Mouse (Mus musculus) left cerebral cortex, postnatal 4 days (tissue): Measurements from ENCODE around the gene Micu1. TPM values are rescaled to one million over a fixed set of nuclear protein-coding genes. Genes with fewer than 3 reads are reported as not detected.
"Not testable (repeated sequence)": the region's sequence is repeated elsewhere in the genome, so short reads cannot be mapped to it uniquely, and the experiment has no call there.

Experiments
- DNase-seq: peaks from one replicate; pipeline ENCODE4 v3.0.0-alpha.2; 2022
- intact Hi-C: fragments of 180-260 bp; cut with DNase I; formaldehyde crosslinking; loops from one replicate; pipeline ENCODE4 v1.15.1; 2025
- total RNA-seq, 2 experiments: library from RNA; stranded (reverse); gene quantifications; 2 replicates each; pipeline ENCODE4 v1.2.3; 2021

Micu1 gene
- total RNA-seq: 10 to 100 TPM; 59.2 to 62.6 TPM

DNA sequence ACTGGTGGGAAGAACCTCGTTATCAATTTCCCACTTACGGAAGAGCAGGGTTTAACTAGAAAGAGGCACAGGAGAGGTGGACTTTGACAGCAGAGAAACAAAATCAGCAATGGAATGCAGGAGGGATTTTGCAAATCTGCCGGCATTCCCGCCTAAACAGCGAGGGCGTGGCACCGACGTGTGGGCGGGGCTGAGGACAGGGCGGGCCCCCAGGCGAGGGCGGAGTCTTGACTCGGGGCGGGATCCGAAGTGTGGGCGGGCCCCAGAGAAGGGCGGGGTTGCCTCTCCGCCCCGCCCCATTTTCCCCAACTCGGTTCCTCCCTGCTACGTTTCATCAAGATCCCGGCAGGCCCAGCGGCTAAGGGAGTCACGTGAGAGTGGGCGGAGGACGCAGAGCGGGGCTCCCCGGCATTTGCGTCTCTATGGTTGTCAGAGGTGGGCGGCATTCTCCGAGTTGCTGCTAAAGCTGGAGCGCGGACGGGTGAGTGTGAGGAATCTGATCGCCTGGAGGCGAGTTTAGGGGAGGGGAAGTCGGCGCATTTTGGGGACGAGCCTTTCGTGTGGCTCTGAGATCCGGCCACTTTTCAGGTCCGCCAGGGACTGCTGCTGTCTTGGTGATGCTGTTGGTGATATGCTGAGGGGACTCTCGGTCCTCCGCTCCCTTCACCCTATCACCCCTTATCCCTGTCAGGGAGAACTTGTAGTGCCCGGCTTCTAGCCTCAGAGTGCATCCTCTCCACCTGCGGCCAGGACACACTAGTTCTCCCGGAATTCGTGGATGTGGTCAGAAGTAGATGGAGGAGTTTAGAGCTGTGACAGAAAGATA, at the start of gene Micu1:
Gene Micu1 (plus strand): TSS at position 271 of the 826 bp plus-strand sequence.
- intact Hi-C loops: no loop called here
- DNase-seq: peak; percentile 97

DNA sequence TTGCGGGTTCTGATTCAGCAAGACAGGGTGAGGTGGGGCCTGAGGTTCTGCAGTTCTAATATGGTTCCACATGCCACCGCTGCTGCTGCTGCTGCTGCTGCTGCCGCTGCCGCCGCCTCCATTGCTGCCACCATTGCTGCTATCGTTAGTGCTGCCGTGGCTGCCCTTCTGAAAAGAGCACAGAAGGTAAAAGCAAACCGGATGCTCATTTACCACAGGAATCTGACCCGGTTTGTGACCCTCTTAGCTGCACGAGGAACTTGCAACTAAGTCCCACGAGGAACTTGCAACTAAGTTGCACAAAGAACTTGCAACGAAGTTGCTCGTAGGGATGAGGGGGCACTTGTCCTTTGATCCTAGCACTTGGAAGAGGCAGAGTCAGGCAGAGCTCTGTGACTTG, 45.5 kb upstream of the Micu1 start:
- no peak for DNase-seq
- intact Hi-C loops: no loop called here

DNA sequence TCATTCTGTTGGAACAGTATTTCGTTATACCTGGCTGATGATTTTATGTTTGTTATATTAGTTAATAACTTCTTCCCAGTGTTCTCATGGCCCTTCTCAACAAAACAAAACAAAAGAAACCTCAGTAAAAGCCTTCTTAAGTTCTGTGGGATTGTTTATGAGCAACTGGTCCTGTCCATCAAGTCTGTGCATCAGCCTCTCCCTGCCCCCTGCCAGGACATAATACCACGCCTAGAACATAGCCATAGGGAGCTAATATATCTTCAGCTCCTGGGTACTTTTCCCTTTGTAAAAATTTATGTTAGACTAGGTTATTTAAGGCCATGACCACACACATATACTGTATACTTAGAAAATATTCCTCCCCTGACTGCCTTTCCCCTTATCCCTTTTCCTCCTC, 37.5 kb upstream of the Micu1 start:
- DNase-seq: no peak
- intact Hi-C loops: no loop called here

DNA sequence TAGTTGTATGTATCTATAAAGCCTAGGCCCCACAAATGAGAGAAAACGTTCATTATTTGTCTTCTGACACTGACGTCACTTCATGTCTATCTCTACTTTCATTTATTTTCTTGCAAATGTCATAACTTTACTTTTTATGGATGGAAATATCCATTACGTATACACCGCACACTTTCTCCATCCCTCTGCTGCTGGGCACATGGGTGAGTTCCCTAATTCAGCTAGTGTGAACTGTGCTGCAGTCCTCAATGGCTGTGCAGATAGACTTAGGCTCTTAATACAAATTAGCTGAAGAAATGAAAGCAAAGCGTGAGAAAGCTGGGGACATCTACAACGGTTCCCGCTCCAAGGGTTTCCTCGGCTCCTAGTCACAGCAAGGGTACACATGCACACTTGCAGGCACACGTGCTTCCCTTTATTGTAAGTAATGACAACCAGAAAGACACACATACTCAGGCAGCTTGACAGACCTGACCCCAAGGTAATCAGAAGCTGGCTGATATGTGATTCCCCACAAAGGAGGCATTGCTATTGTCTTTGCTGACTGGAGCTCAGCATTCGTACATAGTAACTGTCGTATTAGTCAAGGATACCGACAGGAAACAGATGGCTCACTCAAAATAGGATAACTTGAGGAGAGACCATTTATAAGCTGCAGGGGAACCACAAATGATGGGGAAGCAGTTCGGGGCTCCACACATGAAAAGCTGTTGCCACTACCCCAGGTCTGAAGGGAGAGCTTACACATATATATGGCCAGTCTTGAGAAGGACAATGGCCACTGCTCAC, 36.6 kb upstream of the Micu1 start:
- no peak for DNase-seq
- intact Hi-C loops: no loop called here

DNA sequence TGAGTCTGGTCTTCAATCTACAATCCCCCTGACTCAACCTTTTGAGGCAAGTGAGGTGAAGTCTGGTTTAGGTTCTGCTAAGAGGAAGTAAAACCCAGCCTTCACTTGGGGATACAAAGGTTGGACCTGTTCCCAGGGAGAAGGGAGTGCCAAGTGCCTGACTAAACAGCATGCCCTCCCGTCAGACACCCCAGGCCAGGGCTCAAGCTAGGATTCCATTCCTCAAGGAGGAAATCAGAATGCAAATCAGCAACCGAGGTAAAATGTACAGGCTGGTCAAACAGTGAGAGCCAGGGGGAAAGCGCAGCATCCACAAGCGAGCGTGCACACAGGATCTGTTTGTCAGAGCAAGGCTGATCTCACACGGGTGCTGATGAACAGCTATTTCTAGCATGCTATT, 34.9 kb upstream of the Micu1 start:
- intact Hi-C loops: no loop called here
- peak; percentile 45 for DNase-seq

DNA sequence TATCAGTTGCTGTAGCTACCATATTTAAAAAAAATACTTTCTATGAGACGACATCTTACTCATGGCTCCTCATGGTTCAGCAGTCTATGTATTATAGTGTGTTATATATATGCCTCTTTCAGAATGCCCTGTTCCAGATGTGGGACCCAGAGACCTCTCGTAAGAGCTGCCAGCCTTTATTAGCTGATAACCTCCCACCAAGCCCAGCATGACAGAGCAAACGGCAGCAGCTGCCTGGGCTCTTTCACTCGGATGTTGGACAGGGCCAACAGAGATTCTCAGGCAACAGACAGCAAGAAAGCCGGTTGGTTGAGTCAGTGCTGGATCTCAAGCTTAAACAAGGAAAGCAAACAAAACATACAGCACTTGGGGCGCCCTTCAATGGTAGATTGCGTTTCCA, 33.8 kb upstream of the Micu1 start:
- no peak for DNase-seq
- intact Hi-C loops: no loop called here

DNA sequence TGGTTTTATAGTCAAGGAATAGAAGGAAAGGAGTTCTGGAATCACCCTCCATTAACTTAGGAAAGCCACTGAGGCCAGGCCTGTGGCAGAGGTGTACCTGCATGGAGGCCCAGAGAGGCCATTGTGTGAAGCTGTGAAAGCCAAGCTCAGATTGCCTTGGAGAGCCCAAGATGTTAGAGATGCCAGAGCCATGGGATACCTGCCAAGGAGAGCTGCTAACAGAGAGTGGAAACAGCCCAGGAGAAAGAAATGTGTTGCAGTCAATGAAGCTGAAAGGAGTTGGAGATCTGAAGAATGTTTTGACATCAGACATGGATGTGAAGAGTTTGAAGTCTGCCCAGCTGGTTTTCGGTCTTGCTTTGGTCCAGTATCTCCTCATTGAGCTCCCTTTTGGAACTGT, 24.4 kb upstream of the Micu1 start:
- intact Hi-C loops: no loop called here
- DNase-seq: peak; percentile 17

DNA sequence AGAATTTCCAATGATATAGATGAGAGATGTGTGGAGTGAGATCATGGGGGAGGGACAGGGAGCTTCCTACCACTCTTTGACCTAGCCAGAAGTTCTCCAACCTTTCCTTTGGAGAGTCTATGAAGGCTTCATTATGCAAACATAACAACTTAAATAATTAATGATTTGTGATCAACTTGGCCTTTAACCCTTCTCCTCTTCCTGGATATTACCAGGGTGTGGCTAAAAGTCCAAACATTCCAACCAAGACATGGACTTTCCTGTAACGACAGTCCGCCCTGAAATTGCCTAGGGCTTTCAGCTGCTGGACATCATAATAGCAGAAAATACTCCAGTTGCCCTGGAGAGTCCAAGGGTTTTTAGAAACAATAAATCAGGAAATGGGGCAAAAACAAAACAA, 23.1 kb upstream of the Micu1 start:
- intact Hi-C loops: no loop called here
- no peak for DNase-seq

DNA sequence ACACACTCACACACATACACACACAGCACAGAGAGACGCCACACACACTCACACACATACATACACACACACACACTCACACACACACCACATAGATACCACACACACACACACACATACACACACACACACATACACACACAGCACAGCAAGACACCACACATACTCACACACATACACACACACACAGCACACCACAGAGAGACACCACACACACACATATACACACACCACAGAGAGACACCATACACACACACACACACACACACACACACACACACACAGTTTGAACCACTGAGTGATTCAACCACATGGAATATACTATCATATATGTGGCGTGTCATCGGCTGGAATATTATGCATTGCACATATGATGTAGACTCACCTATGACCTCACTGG, 16.7 kb upstream of the Micu1 start:
- intact Hi-C loops, DNase-seq: not testable (repeated sequence)

DNA sequence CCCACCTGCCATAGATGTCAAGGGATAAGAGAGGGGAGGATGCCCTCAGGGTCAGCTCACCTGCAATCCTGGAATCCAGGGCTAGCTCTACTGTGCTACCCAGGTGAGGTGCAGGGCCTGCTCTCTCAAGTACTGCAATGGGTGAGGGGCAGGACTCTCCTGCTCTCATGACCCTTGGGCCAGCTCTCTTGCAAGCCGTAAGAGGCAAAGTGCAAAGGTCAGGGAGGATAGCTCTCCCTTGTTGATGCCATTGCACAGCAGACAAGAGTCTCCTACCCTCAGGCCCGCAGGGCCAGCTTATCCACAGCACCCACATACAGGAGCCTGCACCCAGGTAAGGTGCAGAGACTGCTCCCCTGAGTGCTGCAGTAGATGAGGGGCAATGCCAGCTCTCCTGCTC, 15.2 kb upstream of the Micu1 start:
- intact Hi-C loops: no loop called here
- DNase-seq: no peak

DNA sequence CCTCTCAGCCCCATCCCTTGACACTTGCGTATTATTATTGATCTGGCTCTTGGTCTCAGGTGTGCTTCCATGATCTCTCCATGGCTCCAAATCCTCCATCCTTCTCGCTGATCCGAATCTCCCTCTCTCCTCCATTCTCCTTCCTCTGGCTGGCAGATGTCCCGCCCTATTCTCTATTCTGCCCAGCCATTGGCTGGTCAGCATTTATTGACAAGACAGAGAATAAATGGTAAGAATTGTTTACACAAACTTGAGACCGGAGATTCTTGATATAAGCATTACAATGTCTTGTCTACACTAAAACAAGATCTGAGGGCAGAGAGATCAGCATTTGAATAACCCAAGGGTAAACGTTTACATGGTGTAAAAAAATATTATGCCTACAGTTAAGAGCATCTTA, 12.4 kb upstream of the Micu1 start:
- no peak for DNase-seq
- intact Hi-C loops: no loop called here

DNA sequence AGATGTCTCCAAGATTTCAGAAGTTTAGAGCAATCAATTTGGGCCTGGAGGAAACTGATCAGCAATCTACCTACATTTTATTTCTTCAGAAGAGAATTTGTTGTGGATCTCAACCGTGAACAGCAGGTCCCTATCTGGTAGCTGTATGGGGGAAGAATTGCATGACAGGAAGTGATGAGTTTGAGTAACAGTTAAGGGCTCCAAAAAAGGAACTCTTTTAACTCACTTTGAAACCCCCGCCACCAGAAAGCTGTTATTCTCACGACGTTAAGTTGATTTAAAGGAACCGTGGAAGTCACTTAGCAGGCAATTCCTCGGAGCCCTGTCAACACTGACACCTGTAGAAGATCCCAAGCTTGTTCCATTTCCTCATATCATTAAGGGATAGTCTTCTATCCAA, 9.8 kb upstream of the Micu1 start:
- DNase-seq: no peak
- intact Hi-C loops: no loop called here

DNA sequence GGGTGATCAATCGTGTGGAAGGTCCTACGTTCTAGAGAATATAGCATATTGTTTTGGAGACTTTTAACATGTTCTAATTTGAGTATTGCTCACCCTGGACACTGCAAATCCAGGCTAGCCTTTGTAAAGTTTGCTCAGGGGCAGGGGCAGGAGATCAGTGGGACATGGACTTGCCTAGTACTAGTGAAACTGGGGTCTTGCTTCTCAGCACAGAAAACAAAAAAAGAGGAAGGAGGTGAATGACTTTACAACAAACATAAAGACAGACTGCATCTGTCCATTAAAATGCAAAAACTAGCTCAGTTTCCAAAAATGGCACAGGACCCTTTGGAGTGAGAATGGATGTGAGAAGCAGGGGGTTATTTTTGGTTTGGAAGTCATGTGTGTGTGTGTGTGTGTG, 8.2 kb upstream of the Micu1 start:
- intact Hi-C loops: no loop called here
- DNase-seq: no peak

DNA sequence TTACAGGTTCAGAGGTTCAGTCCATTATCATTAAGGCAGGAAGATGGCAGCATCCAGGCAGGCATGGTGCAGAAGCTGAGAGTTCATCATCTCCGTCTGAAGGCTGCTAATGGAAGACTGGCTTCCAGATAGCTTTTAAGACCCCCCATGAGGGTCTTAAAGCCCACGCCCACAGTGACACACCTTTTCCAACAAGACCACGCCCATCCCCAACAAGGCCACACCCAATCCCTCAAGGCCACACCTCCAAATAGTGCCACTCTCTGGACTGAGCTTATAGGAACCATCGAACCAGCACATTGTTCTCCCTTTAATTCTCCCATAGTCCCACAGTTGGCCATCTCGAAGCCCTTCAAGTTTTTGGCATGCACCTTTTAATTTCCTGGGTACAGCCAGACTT, 2.8 kb upstream of the Micu1 start:
- intact Hi-C loops: no loop called here
- no peak for DNase-seq

DNA sequence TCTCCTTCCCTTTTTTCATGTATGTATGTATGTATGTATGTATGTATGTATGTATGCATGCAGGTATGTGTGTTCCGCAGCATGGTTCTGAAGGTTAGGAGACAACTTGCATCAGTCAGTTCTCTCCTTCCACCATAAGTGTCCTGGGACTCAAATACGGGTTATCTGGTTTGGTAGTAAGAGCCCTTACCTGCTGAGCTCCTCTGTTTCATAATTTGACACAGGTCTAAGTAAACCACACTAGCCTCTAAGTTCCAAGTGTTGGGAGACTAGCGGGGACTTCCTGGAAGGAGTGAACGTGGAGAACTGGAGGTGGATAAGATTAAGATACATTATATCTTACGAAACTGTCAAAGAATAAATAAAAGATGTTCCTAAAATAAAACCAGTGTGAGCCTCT, 472 bp upstream of the Micu1 start:
- no peak for DNase-seq
- intact Hi-C loops: no loop called here

DNA sequence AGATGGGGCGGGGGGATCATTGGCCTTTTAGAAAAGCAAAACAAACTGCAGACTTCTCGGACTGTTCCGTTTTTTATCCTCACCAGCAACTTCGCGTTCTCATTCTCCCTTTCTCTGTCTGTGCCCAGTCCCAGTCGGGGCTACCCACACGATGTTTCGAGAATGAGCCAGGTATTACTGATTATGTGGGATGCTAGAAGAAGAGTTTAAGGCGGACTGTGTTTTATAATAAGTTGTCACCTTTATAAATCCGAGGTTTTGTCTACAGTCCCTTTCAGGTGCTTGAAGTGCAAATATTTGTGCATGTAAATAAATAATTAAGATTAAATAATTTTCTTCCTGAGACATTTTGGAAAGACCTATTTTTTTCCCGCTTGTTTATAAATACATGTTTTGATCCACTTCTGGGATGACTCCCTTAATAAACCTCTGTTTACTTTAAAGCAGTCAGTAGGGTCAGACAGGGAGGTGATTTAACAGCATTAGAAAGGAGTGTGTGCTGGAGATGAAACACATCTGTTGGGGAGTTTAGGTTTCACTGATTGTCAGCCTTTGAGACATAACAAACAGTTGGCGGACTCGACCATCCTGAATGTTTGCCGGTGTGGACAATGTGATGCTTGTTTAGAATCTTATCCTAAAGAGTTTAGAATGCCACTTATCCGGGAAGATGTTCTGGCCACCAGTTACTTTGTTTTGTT, 933 bp downstream of the Micu1 start:
- no peak for DNase-seq
- intact Hi-C loops: no loop called here

DNA sequence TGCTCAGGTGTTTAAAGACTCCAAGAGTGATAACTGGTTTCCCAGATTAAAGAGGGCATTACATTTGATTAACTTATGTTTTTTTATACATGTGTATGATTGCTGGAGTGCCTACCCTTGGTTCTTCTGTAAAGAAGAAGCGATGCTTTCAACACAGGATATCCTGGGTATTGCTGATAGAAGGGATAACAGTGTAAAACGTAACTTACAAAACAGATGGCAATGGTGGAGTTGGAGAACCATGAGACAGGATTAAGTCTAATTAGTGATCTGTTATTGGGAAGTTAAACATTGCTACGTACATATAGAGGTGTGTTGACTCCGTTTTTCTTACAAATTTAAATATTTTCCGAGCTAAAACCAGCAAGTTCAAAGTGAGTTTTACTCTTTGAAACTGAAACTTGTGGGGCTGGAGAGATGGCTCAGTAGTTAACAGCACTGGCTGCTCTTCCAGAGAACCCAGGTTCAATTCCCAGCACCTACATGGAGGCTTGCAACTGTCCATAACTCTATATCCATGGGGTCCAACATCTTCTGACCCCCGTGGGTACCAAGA, 4.8 kb downstream of the Micu1 start:
- intact Hi-C loops: no loop called here
- no peak for DNase-seq

DNA sequence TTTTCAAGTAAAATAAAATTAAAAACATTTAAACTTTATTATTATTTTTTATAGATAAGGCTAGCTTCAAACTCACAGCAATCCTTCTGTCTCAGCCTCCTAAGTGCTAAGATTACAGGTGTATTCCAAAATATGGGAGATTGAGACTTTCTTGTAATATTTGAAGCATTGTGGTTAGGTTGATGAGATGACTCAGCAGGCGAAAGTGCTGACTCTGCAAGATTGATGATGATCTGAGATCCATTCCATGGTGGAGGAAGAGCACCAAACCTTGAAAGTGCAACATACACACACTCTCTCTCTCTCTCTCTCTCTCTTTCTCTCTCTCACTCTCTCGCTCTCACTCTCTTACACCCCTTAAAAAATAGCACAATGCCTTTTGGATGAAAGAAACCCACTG, 5.3 kb downstream of the Micu1 start:
- intact Hi-C loops: no loop called here
- DNase-seq: no peak

DNA sequence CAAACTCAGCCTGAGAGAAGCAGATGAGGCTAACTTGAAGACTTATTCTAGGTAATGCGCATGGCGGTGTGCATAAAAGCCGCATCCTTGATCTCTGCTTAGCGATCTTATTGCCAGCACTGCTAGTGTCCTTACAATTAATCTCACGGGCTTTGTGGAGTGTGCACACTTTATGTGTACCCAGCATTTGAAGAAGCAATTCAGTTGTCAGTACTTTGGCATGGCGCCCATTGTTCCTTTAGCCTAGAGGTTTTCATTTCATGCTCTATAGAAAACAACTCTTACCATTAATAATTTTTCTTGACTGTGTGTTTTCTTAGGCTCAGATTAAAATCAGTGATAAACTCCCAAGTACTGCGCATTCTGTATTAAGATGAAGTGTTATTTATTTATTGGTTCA, 7.0 kb downstream of the Micu1 start:
- DNase-seq: peak; percentile 66
- intact Hi-C loops: no loop called here

DNA sequence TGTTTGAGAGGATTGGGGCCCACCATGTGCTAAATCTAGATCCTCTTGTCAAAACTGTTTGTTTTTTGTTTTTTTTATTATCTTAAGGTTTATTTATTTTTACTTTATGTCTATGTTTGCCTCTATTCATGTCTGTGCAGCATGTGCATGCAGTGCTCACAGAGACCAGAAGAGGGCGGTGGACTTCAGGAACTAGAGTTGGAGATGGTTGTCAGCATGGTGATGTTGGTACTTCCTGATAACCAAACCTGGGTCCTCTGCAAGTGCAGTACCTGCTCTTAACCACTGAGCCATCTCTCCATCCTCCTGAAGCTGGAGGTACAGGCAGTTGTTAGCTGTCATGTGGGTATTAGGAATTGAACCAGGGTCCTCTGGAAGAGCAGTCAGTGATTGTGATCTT, 8.0 kb downstream of the Micu1 start:
- intact Hi-C loops: no loop called here
- DNase-seq: peak; percentile 24

DNA sequence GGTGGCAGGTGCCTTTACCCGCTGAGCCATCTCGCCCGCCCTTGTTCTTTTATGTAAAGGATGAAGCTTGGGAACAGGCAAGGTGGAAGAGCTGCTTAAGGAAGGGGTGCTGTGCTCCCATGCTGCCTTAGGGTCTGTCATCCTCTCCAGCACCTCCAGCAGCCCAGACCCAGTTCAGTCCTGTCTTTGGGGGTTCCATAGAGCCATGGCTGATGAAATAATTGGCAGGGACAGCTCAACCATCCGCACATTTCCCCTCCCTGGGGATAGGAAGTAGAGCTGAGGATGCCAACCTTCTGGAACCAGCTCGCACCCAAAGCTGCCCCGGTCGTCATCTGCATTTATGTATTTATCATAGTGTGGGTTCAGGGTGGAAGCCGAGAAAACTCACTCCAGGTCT, 9.8 kb downstream of the Micu1 start:
- intact Hi-C loops: no loop called here
- peak; percentile 41 for DNase-seq
